Mouse (Mus musculus) embryonic fibroblast, embryonic 13.5 days (primary cell): ENCODE results near the gene Xpr1.

Experiments used
- CTCF ChIP-seq: IDR thresholded peaks from 2 replicates; pipeline ENCODE4 v1.5.1; 2011; ENCODE audit warnings: mild to moderate bottlenecking, control low read depth, low read length, moderate library complexity, borderline replicate concordance; ENCODE audit not compliant: insufficient read depth
- POLR2A ChIP-seq: IDR thresholded peaks from 2 replicates; pipeline ENCODE4 v1.6.1; 2011; ENCODE audit warnings: low read depth, mild to moderate bottlenecking, control low read depth, low read length, moderate library complexity

GRCm38 (mm10) chr1:155250531-155251135 is 166.6 kb downstream of the Xpr1 start:
- TF ChIP-seq CTCF (no peak), POLR2A (no peak)
